8 mouse cellular contexts compared by ENCODE assay signal in genomic region chr8:105892432-105892831, GRCm38 (mm10). TPM values are rescaled to one million over a fixed set of nuclear protein-coding genes. Genes with fewer than 3 reads are reported as not detected.
A peak's percentile ranks its signal among the peaks of the same experiment; 100 is the strongest.
DNase-seq lines count a peak whose midpoint lies in the region; ATAC-seq and TF ChIP-seq lines count a peak whose summit lies in the region.

No protein-coding gene starts in this region.

- H3K4me2 ChIP-seq in heart, postnatal 0 days (ENCODE audit: low read depth, low read length), result no peak overlapping the region
- H3K4me2 ChIP-seq in heart, embryonic 12.5 days, result no peak overlapping the region

- WGBS in heart, postnatal 0 days, result 85% methylated on average over 6 of the region's 6 CpGs
- WGBS in heart, embryonic 12.5 days, result 79% methylated on average over 6 of the region's 6 CpGs

- H3K9ac ChIP-seq in heart, postnatal 0 days (replicated peaks; ENCODE audit: low read depth, low read length), result no peak overlapping the region
- H3K9ac ChIP-seq in heart, embryonic 12.5 days, result no peak overlapping the region

- no peak for TF ChIP-seq EP300 in heart, postnatal 0 days (IDR thresholded peaks at IDR 0.05; ENCODE audit: low read depth)

- H3K9me3 ChIP-seq in heart, postnatal 0 days (replicated peaks; ENCODE audit: control insufficient read depth, low read length), result no peaks in the 10 kb centered on the region
- no peaks in the 10 kb centered on the region for H3K9me3 ChIP-seq in heart, embryonic 12.5 days (replicated peaks)

- H3K27ac ChIP-seq in heart, postnatal 0 days (ENCODE audit: low read depth), result no peak overlapping the region
- no peak overlapping the region for H3K27ac ChIP-seq in heart, embryonic 12.5 days (ENCODE audit: poor library complexity, severe bottlenecking)

- H3K4me1 ChIP-seq in heart, postnatal 0 days (ENCODE audit: control insufficient read depth, insufficient read depth), result no peaks in the 10 kb centered on the region
- H3K4me1 ChIP-seq in heart, embryonic 12.5 days (replicated peaks), result peaks cover 9% of the 10 kb centered on the region

- H3K27me3 ChIP-seq in heart, postnatal 0 days (ENCODE audit: control insufficient read depth, insufficient read depth, low read length), result no peaks in the 10 kb centered on the region
- H3K27me3 ChIP-seq in heart, embryonic 12.5 days (replicated peaks), result no peaks in the 10 kb centered on the region
- H3K27me3 ChIP-seq in splenic B cell, adult 2 months (ENCODE audit: control insufficient read depth, insufficient read depth, low read length, poor library complexity, severe bottlenecking), result no peaks in the 10 kb centered on the region

- TF ChIP-seq CTCF in heart, postnatal 0 days (IDR thresholded peaks at IDR 0.05; ENCODE audit: low read depth), result peak; percentile 40

- H3K4me3 ChIP-seq in heart, postnatal 0 days (ENCODE audit: low read depth, low read length), result no peak overlapping the region
- H3K4me3 ChIP-seq in heart, embryonic 12.5 days, result no peak overlapping the region

- ATAC-seq in heart, postnatal 0 days (ENCODE audit: insufficient read depth, low read depth), result no peak
- no peak for ATAC-seq in heart, embryonic 12.5 days (ENCODE audit: insufficient number of reproducible peaks, low FRiP score)
- peak; percentile 52; the same call in 1 of the 2 replicates for ATAC-seq in common myeloid progenitor, adult 5-6 weeks (replicated peaks; ENCODE audit: low read depth, poor library complexity, severe bottlenecking)
- no peak; the same call in 1 of the 2 replicates for ATAC-seq in erythroblast, adult 5-6 weeks (replicated peaks; ENCODE audit: low FRiP score, poor library complexity, severe bottlenecking)

- no peak for DNase-seq in heart, postnatal 0 days (ENCODE audit: low spot score)
- DNase-seq in right cerebral cortex, postnatal 4 days, result peak; percentile 29
- no peak for DNase-seq in right cerebral cortex, postnatal 36 days (ENCODE audit: low spot score in 2 of 2)
- peak; percentile 54 for DNase-seq in splenic B cell, adult 2 months (ENCODE audit: low read depth, low spot score)
- DNase-seq in gastrocnemius, adult 8-10 months (ENCODE audit: low spot score in 2 of 2), result no peak

- H3K36me3 ChIP-seq in heart, postnatal 0 days (replicated peaks; ENCODE audit: control insufficient read depth, insufficient read depth, low read length), result peaks cover 54% of the 10 kb centered on the region
- peaks cover 55% of the 10 kb centered on the region for H3K36me3 ChIP-seq in heart, embryonic 12.5 days
- peaks cover 7% of the 10 kb centered on the region for H3K36me3 ChIP-seq in splenic B cell, adult 2 months (ENCODE audit: control insufficient read depth, insufficient read depth, low read length, poor library complexity, severe bottlenecking)

RNA-seq across cellular contexts. Expression of gene Nrn1l, which starts 0.9 kb away (rescaled TPM):
- not detected in 2 replicates for total RNA-seq in heart, postnatal 0 days (2014; rRNA removed; ENCODE audit: low replicate concordance)
- 0.94 and 1.3 TPM in 2 replicates for polyA plus RNA-seq in heart, postnatal 0 days (2015; fragmentation: Nextera tagmentation; extraction: Ambion mirVana)
- 0.31 and 0.35 TPM in 2 replicates for polyA plus RNA-seq in heart, embryonic 12.5 days (2016; fragmentation: Nextera tagmentation; extraction: Ambion mirVana)
- not detected in 2 replicates for total RNA-seq in common myeloid progenitor, adult 5-6 weeks (2017)
- not detected in 2 replicates for total RNA-seq in erythroblast, adult 5-6 weeks (2015; ENCODE audit: low replicate concordance)
- total RNA-seq in erythroblast, adult 5-6 weeks (2017; ENCODE audit: low replicate concordance), result not detected in 2 replicates
- total RNA-seq in gastrocnemius, adult 8-10 months (2022), result not detected

RNA-seq across cellular contexts. Expression of gene Pskh1, which starts 7.8 kb away (rescaled TPM):
- total RNA-seq in heart, postnatal 0 days (2014; rRNA removed; ENCODE audit: low replicate concordance), result 44.2 and 52.4 TPM in 2 replicates
- 15.4 and 15.6 TPM in 2 replicates for polyA plus RNA-seq in heart, postnatal 0 days (2015; fragmentation: Nextera tagmentation; extraction: Ambion mirVana)
- 27.1 and 27.4 TPM in 2 replicates for polyA plus RNA-seq in heart, embryonic 12.5 days (2016; fragmentation: Nextera tagmentation; extraction: Ambion mirVana)
- total RNA-seq in common myeloid progenitor, adult 5-6 weeks (2017), result 15.6 and 23.7 TPM in 2 replicates
- total RNA-seq in erythroblast, adult 5-6 weeks (2015; ENCODE audit: low replicate concordance), result 6.3 TPM in 2 replicates
- total RNA-seq in erythroblast, adult 5-6 weeks (2017; ENCODE audit: low replicate concordance), result 6.1 and 6.7 TPM in 2 replicates
- total RNA-seq in gastrocnemius, adult 8-10 months (2022), result 10 to 100 TPM; 10.9 to 14.7 (median 12.8) TPM

RNA-seq across cellular contexts. Expression of gene Edc4, which starts 11.8 kb away (rescaled TPM):
- 44.3 and 44.9 TPM in 2 replicates for total RNA-seq in heart, postnatal 0 days (2014; rRNA removed; ENCODE audit: low replicate concordance)
- 15.1 and 18.1 TPM in 2 replicates for polyA plus RNA-seq in heart, postnatal 0 days (2015; fragmentation: Nextera tagmentation; extraction: Ambion mirVana)
- polyA plus RNA-seq in heart, embryonic 12.5 days (2016; fragmentation: Nextera tagmentation; extraction: Ambion mirVana), result 42.2 and 43.9 TPM in 2 replicates
- 32.8 and 39.7 TPM in 2 replicates for total RNA-seq in common myeloid progenitor, adult 5-6 weeks (2017)
- total RNA-seq in erythroblast, adult 5-6 weeks (2015; ENCODE audit: low replicate concordance), result 4.0 and 9.2 TPM in 2 replicates
- 12.4 and 17.6 TPM in 2 replicates for total RNA-seq in erythroblast, adult 5-6 weeks (2017; ENCODE audit: low replicate concordance)
- total RNA-seq in gastrocnemius, adult 8-10 months (2022), result 10 to 100 TPM; 18.8 to 21.9 (median 20.0) TPM

RNA-seq across cellular contexts. Expression of gene Nutf2, which starts 32.1 kb away (rescaled TPM):
- 19.4 and 38.0 TPM in 2 replicates for total RNA-seq in heart, postnatal 0 days (2014; rRNA removed; ENCODE audit: low replicate concordance)
- polyA plus RNA-seq in heart, postnatal 0 days (2015; fragmentation: Nextera tagmentation; extraction: Ambion mirVana), result 135 and 147 TPM in 2 replicates
- 201 and 224 TPM in 2 replicates for polyA plus RNA-seq in heart, embryonic 12.5 days (2016; fragmentation: Nextera tagmentation; extraction: Ambion mirVana)
- total RNA-seq in common myeloid progenitor, adult 5-6 weeks (2017), result 50.5 and 55.0 TPM in 2 replicates
- total RNA-seq in erythroblast, adult 5-6 weeks (2015; ENCODE audit: low replicate concordance), result 48.1 and 55.3 TPM in 2 replicates
- total RNA-seq in erythroblast, adult 5-6 weeks (2017; ENCODE audit: low replicate concordance), result 5.7 and 8.9 TPM in 2 replicates
- 10 to 100 TPM; 21.4 to 44.7 (median 25.5) TPM for total RNA-seq in gastrocnemius, adult 8-10 months (2022)

RNA-seq across cellular contexts. Expression of gene Thap11, which starts 37.5 kb away (rescaled TPM):
- total RNA-seq in heart, postnatal 0 days (2014; rRNA removed; ENCODE audit: low replicate concordance), result 59.5 and 81.1 TPM in 2 replicates
- 35.5 and 36.6 TPM in 2 replicates for polyA plus RNA-seq in heart, postnatal 0 days (2015; fragmentation: Nextera tagmentation; extraction: Ambion mirVana)
- 53.8 and 59.3 TPM in 2 replicates for polyA plus RNA-seq in heart, embryonic 12.5 days (2016; fragmentation: Nextera tagmentation; extraction: Ambion mirVana)
- total RNA-seq in common myeloid progenitor, adult 5-6 weeks (2017), result 23.6 and 24.3 TPM in 2 replicates
- total RNA-seq in erythroblast, adult 5-6 weeks (2015; ENCODE audit: low replicate concordance), result 6.3 and 16.3 TPM in 2 replicates
- total RNA-seq in erythroblast, adult 5-6 weeks (2017; ENCODE audit: low replicate concordance), result 7.1 and 8.3 TPM in 2 replicates
- 10 to 100 TPM; 20.4 to 24.1 (median 22.0) TPM for total RNA-seq in gastrocnemius, adult 8-10 months (2022)

Comparison
In these comparisons a context has a peak if more than half of its experiments do, and no peak if none do; other contexts are left out.
1. DNase-seq: peak in right cerebral cortex, postnatal 4 days (single experiment) and splenic B cell, adult 2 months (single experiment); none in heart, postnatal 0 days (single experiment), right cerebral cortex, postnatal 36 days (0 of 2) and gastrocnemius, adult 8-10 months (0 of 2).